ENCODE assay signal across 8 mouse cellular contexts in genomic region chr10:119691358-119692083, GRCm38 (mm10).
A peak's percentile ranks its signal among the peaks of the same experiment; 100 is the strongest.
DNase-seq lines count a peak whose midpoint lies in the region; ATAC-seq and TF ChIP-seq lines count a peak whose summit lies in the region.

No protein-coding gene starts in this region.

- 3% methylated on average over 16 of the region's 16 CpGs for whole genome bisulfite sequencing in lung, embryonic 14.5 days
- WGBS in forebrain, embryonic 12.5 days = 1% methylated on average over 16 of the region's 16 CpGs
- WGBS in kidney, embryonic 16.5 days = 3% methylated on average over 16 of the region's 16 CpGs
- 3% methylated on average over 16 of the region's 16 CpGs for WGBS in limb, embryonic 15.5 days

- ATAC-seq in lung, embryonic 14.5 days (ENCODE audit: insufficient read depth) = peak; percentile 54; the same call in 1 of the 2 replicates
- ATAC-seq in forebrain, embryonic 12.5 days (ENCODE audit: low FRiP score) = peak; percentile 88
- ATAC-seq in kidney, embryonic 16.5 days (ENCODE audit: low FRiP score, low TSS enrichment) = peak; percentile 88
- no peak for ATAC-seq in limb, embryonic 15.5 days (ENCODE audit: insufficient number of reproducible peaks, low FRiP score, low TSS enrichment, low read depth)
- no peak for ATAC-seq in megakaryocyte-erythroid progenitor cell, adult 5-6 weeks (replicated peaks; ENCODE audit: low FRiP score, low TSS enrichment, poor library complexity, severe bottlenecking)

- H3K27me3 ChIP-seq in lung, embryonic 14.5 days (ENCODE audit: insufficient read depth, low read length) = peaks cover 24% of the 10 kb centered on the region
- H3K27me3 ChIP-seq in forebrain, embryonic 12.5 days = 0 out of 2 replicates have a peak, but pooled peaks cover 4% of the 10 kb centered on the region
- H3K27me3 ChIP-seq in kidney, embryonic 16.5 days (ENCODE audit: insufficient read depth, low read length) = peaks cover 3% of the 10 kb centered on the region
- peaks cover 33% of the 10 kb centered on the region for H3K27me3 ChIP-seq in limb, embryonic 15.5 days

- H3K9me3 ChIP-seq in lung, embryonic 14.5 days (ENCODE audit: low read depth, low read length) = no peaks in the 10 kb centered on the region
- no peaks in the 10 kb centered on the region for H3K9me3 ChIP-seq in forebrain, embryonic 12.5 days
- no peaks in the 10 kb centered on the region for H3K9me3 ChIP-seq in kidney, embryonic 16.5 days (ENCODE audit: low read length)
- no peaks in the 10 kb centered on the region for H3K9me3 ChIP-seq in limb, embryonic 15.5 days

- no peak for TF ChIP-seq CTCF in lung, embryonic 14.5 days (IDR thresholded peaks at IDR 0.05; ENCODE audit: low read depth)

- no peak overlapping the region for H3K9ac ChIP-seq in lung, embryonic 14.5 days
- peak overlapping the region; percentile 54 for H3K9ac ChIP-seq in forebrain, embryonic 12.5 days
- no peak overlapping the region; the same call in 1 of the 2 replicates for H3K9ac ChIP-seq in kidney, embryonic 16.5 days (replicated peaks; ENCODE audit: low read length)
- H3K9ac ChIP-seq in limb, embryonic 15.5 days = no peak overlapping the region

- H3K4me3 ChIP-seq in lung, embryonic 14.5 days (ENCODE audit: low read depth, low read length) = peak overlapping the region; percentile 14; the same call in 1 of the 2 replicates
- peak overlapping the region; percentile 49 for H3K4me3 ChIP-seq in forebrain, embryonic 12.5 days (replicated peaks)
- H3K4me3 ChIP-seq in kidney, embryonic 16.5 days (ENCODE audit: low read length) = peak overlapping the region; percentile 42
- peak overlapping the region; percentile 33 for H3K4me3 ChIP-seq in limb, embryonic 15.5 days

- H3K4me1 ChIP-seq in lung, embryonic 14.5 days (ENCODE audit: insufficient read depth) = peaks cover 4% of the 10 kb centered on the region
- peaks cover 45% of the 10 kb centered on the region for H3K4me1 ChIP-seq in forebrain, embryonic 12.5 days
- peaks cover 13% of the 10 kb centered on the region; the same call in 1 of the 2 replicates for H3K4me1 ChIP-seq in kidney, embryonic 16.5 days (ENCODE audit: insufficient read depth, low read length)
- H3K4me1 ChIP-seq in limb, embryonic 15.5 days = peaks cover 20% of the 10 kb centered on the region

- peak; percentile 23 for DNase-seq in lung, embryonic 14.5 days
- no peak for DNase-seq in lung, postnatal 4 days
- DNase-seq in right cerebral cortex, postnatal 10 days (ENCODE audit: low spot score in 2 of 2) = peak; percentile 60 to 70
- no peak for DNase-seq in thymus, adult 18-20 months

- H3K27ac ChIP-seq in lung, embryonic 14.5 days (ENCODE audit: low read depth) = no peak overlapping the region
- H3K27ac ChIP-seq in forebrain, embryonic 12.5 days = peak overlapping the region; percentile 85
- H3K27ac ChIP-seq in kidney, embryonic 16.5 days (ENCODE audit: low read length) = no peak overlapping the region
- H3K27ac ChIP-seq in limb, embryonic 15.5 days = no peak overlapping the region

- H3K36me3 ChIP-seq in lung, embryonic 14.5 days (ENCODE audit: insufficient read depth) = no peaks in the 10 kb centered on the region
- H3K36me3 ChIP-seq in forebrain, embryonic 12.5 days (replicated peaks) = no peaks in the 10 kb centered on the region
- no peaks in the 10 kb centered on the region for H3K36me3 ChIP-seq in kidney, embryonic 16.5 days (ENCODE audit: insufficient read depth, low read length)
- no peaks in the 10 kb centered on the region for H3K36me3 ChIP-seq in limb, embryonic 15.5 days

- peak overlapping the region; percentile 52 for H3K4me2 ChIP-seq in lung, embryonic 14.5 days
- peak overlapping the region; percentile 70 for H3K4me2 ChIP-seq in forebrain, embryonic 12.5 days
- H3K4me2 ChIP-seq in kidney, embryonic 16.5 days (replicated peaks; ENCODE audit: low read depth, low read length) = peak overlapping the region; percentile 66
- H3K4me2 ChIP-seq in limb, embryonic 15.5 days = peak overlapping the region; percentile 57

Comparison
In these comparisons a context has a peak if more than half of its experiments do, and no peak if none do; other contexts are left out.
1. DNase-seq: peak in lung, embryonic 14.5 days (single experiment) and right cerebral cortex, postnatal 10 days (2 of 2); none in lung, postnatal 4 days (0 of 2) and thymus, adult 18-20 months (0 of 2).
2. ATAC-seq: peak in lung, embryonic 14.5 days (single experiment), forebrain, embryonic 12.5 days (single experiment) and kidney, embryonic 16.5 days (single experiment); none in limb, embryonic 15.5 days (single experiment) and megakaryocyte-erythroid progenitor cell, adult 5-6 weeks (single experiment).
3. Peak in every context shown above with its lines, with median percentiles within 50 percentile points of each other: H3K4me2 ChIP-seq and H3K4me3 ChIP-seq.